Mouse (Mus musculus) adrenal gland, adult 18-20 months (tissue): ENCODE data around the gene Olfr1138. TPM values are rescaled to one million over a fixed set of nuclear protein-coding genes. Genes with fewer than 3 reads are reported as not detected.

Experiments
- DNase-seq, 2 experiments: peaks; one replicate each; pipeline ENCODE4 v3.0.0; 2021 to 2022; ENCODE audit warnings: low spot score in 2 of 2
- long read RNA-seq, 2 experiments: library from polyadenylated mRNA; stranded (forward); transcript quantifications; one replicate each; pipeline ENCODE4 v2.0.0; 2021
- total RNA-seq, 2 experiments: library from RNA; stranded (reverse); gene quantifications; 1 replicate in 1 of 2; 2 replicates in 1 of 2; pipeline ENCODE4 v1.2.3; 2021

Olfr1138 gene
- not detected for total RNA-seq
- long read RNA-seq, experiment 1 = 0 reads
- long read RNA-seq, experiment 2 = 0 reads

GRCm38 (mm10) chr2:87739878-87740277 lies at the start of gene Olfr1138:
Olfr1138 (minus strand) TSS chr2:87739978.
- no peak for DNase-seq

- DNase-seq = no peak
These were observed 39.4 kb upstream of the Olfr1138 start, which contains the start of gene Olfr152 for GRCm38 (mm10) chr2:87779183-87779582. Olfr152 (plus strand) TSS chr2:87779483.

GRCm38 (mm10) chr2:87776143-87776542 lies 36.4 kb upstream of the Olfr1138 start:
- DNase-seq = no peak

- DNase-seq = no peak
These were observed 14.1 kb upstream of the Olfr1138 start, which contains the start of gene Olfr1141 for GRCm38 (mm10) chr2:87753891-87754290. Olfr1141 (minus strand) TSS chr2:87753991.

- DNase-seq = no peak
These were observed 3.7 kb upstream of the Olfr1138 start, which contains the start of gene Olfr1140 for GRCm38 (mm10) chr2:87743452-87743851. Olfr1140 (plus strand) TSS chr2:87743752.

GRCm38 (mm10) chr2:87713079-87713478 lies 26.7 kb downstream of the Olfr1138 start, which contains the start of gene Olfr1137:
Olfr1137 (minus strand) TSS chr2:87713179.
- no peak for DNase-seq

GRCm38 (mm10) chr2:87693847-87694246 lies 45.9 kb downstream of the Olfr1138 start, which contains the start of gene Olfr1136:
Olfr1136 (minus strand) TSS chr2:87693947.
- no peak for DNase-seq

Other genes starting within 250 kb of the Olfr1138 start
- not detected for gene Pramel7, start 242.9 kb downstream of the Olfr1138 start, total RNA-seq
- not detected for gene Pramel6, start 233.4 kb downstream of the Olfr1138 start, total RNA-seq
- gene Olfr153, start 208.2 kb downstream of the Olfr1138 start, total RNA-seq = not detected
- not detected for gene Olfr1128, start 194.4 kb downstream of the Olfr1138 start, total RNA-seq
- gene Olfr1129, start 166.1 kb downstream of the Olfr1138 start, total RNA-seq = not detected
- not detected for gene Olfr1130, start 133.8 kb downstream of the Olfr1138 start, total RNA-seq
- gene Olfr1131, start 112.9 kb downstream of the Olfr1138 start, total RNA-seq = not detected
- gene Olfr1132, start 102.4 kb downstream of the Olfr1138 start, total RNA-seq = not detected
- not detected for gene Olfr1133, start 92.6 kb downstream of the Olfr1138 start, total RNA-seq
- gene Olfr1134, start 81.5 kb downstream of the Olfr1138 start, total RNA-seq = not detected
- gene Olfr1135, start 66.3 kb downstream of the Olfr1138 start, total RNA-seq = not detected
- gene Olfr1136, start 46.0 kb downstream of the Olfr1138 start, total RNA-seq = not detected
- gene Olfr1137, start 26.8 kb downstream of the Olfr1138 start, total RNA-seq = not detected
- not detected for gene Olfr1140, start 3.8 kb upstream of the Olfr1138 start, total RNA-seq
- gene Olfr1141, start 14.0 kb upstream of the Olfr1138 start, total RNA-seq = not detected
- gene Olfr152, start 39.5 kb upstream of the Olfr1138 start, total RNA-seq = not detected
- gene Olfr1143, start 60.6 kb upstream of the Olfr1138 start, total RNA-seq = not detected
- not detected for gene Olfr1145, start 69.8 kb upstream of the Olfr1138 start, total RNA-seq
- not detected for gene Olfr1148, start 90.6 kb upstream of the Olfr1138 start, total RNA-seq
- gene Olfr1150-ps1, start 104.0 kb upstream of the Olfr1138 start, total RNA-seq = not detected
- gene Olfr1151, start 115.9 kb upstream of the Olfr1138 start, total RNA-seq = not detected
- not detected for gene Olfr1152, start 126.5 kb upstream of the Olfr1138 start, total RNA-seq
- not detected for gene Olfr1153, start 155.0 kb upstream of the Olfr1138 start, total RNA-seq
- gene Olfr1154, start 165.2 kb upstream of the Olfr1138 start, total RNA-seq = not detected
- gene Olfr1155, start 205.2 kb upstream of the Olfr1138 start, total RNA-seq = not detected
- not detected for gene Olfr1156, start 213.1 kb upstream of the Olfr1138 start, total RNA-seq
- not detected for gene Olfr1157, start 228.3 kb upstream of the Olfr1138 start, total RNA-seq
- gene Olfr74, start 234.7 kb upstream of the Olfr1138 start, total RNA-seq = not detected